Mouse (Mus musculus) WW6 (cell line): ENCODE data around the gene Parp9.
"Not testable (repeated sequence)": the region's sequence is repeated elsewhere in the genome, so short reads cannot be mapped to it uniquely, and the experiment has no call there.

Experiments used
- DNase-seq: peaks from one replicate; pipeline ENCODE4 v3.0.0-alpha.2; 2013; ENCODE audit warnings: low read depth, low spot score

Parp9 gene

DNA sequence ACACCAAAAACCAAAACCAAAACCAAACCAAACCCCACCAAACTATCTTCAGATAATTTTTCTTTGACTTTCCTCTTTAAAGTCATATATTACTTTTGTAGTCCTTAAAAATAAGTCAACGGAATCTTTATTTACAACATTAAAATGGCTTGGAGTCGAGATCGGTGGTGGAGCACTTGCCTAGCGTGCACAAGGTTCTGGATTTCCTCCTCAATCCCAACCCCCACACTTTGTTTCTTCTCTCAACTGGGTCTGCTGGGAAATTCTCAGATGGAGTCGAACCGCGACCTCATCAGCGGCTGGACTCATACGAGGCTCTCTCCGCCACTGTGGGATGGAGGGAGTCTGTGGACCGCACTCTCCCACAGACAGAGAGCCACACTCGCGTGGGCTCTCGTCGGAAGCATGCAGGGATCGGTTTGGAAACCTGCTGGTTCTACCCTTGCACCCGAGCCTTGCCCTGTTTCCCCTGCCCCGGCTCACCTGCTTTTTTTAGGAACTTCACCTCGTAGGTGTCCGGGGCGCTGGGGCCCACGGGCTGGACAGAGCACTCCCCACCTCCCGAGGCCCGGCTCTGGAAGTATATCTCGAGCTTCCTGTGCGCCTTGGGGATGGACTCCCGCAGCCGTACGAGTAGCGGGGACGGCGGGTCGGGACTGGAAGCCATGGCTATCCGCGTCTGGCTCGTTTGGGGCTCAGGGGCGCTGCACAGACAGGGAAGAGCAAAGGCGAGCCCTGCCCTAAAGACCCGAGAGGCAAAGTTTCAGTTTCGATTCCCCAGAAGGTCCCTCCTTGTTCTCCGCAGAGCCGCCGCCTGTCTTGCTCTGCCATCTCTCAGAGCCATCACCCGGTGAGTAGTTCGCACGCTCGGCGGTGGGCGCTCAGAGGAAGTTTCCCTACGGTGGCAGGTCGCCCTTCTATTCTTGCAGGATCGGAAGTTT lies at the start of gene Parp9, which contains the start of gene Dtx3l:
Gene Parp9, plus strand, starts transcription at position 260 of the 941 bp plus-strand sequence.
Gene Dtx3l, minus strand, starts transcription at position 941 of the 941 bp plus-strand sequence.
- DNase-seq, result no peak

DNA sequence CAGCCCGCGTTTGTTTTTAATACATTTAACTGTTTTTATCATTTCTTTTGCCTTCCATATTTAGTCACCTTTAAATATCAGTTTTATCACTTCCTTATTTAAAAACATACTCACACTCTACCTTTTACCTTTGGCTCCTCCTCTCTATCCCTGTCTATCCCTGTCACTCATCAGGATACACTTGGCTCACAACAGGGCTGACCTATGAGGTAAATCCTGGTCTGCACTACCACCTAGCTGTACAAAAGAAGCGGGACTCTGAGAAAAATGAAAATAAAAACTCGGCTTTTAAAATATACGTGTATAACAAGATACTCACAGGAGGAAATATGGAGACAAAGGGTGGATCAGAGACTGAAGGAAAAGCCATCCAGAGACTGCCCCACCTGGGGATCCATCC lies 49.4 kb upstream of the Parp9 start:
- no peak for DNase-seq

DNA sequence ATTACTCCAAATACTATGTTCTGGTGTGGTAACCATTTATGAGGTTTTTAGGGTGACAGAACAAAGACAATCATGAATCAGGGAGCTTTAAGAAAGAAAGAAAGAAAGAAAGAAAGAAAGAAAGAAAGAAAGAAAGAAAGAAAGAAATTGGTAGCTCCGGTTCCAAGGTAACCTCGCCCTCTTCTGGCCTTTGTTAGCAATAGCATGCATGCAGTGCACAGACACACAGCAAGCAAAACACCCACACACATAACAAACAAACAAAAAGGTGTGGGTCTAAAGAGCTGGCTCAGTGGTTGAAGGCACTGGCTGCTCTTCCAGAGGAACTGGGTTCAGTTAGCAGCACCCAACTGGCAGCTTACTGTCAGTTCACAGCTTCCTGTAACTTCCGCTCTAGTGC lies 47.6 kb upstream of the Parp9 start:
- DNase-seq, result no peak

DNA sequence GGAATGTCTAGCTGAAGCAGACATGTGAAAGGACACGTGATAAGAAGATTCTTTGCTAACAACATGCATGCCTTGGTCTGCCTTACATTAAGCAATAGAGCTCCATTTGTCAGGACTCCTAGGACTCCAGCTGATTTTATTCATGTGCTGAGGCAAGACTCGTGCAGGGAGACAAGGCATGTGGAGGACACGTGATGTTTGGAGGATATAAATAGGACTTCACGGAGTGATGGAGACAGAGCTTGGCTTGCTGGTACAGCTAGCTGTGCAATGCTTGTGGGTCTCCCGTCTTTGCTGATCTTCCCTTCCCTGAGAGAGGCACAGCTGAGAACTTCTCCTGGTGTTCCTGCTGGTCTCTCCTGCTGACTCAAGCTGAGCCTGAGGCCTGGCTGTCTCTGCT lies 46.7 kb upstream of the Parp9 start:
- DNase-seq, result not testable (repeated sequence)

DNA sequence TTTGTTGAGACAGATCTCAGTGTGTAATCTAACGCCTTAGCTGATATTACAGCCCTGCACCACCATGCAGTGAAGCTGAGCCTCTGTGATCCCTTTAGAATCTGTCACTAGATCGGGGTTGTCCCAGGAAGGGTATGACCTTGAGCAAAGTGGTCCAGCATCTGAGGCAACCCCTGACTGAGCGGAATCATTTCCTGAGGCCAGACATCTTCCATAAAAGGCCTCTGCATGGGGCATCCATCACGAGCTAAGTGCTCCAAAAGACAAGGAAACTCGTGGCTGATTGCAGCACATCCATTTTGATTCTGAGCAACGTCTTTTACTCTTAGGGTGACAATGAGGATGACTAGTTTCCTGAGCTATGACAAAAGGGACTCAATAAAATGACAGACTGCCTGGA lies 43.3 kb upstream of the Parp9 start:
- no peak for DNase-seq

DNA sequence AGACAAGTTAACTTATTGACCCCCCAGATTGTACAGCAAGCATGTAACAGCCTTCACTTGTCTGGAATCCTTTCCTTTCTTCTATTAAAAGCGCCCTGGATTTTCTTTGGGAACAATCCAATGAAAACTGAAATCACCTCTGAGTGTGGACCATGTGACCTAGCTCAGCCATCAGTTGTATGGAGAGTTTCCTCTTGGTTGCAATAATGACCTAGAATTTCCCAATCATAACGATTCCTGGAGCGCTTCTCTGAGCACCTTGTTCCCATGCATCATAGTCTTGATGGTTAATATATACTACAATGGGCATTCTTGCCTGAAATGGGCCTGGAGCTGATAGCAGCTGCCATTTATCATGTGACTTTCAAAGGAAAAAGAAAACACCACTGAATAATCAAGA lies 37.7 kb upstream of the Parp9 start:
- DNase-seq, result no peak

DNA sequence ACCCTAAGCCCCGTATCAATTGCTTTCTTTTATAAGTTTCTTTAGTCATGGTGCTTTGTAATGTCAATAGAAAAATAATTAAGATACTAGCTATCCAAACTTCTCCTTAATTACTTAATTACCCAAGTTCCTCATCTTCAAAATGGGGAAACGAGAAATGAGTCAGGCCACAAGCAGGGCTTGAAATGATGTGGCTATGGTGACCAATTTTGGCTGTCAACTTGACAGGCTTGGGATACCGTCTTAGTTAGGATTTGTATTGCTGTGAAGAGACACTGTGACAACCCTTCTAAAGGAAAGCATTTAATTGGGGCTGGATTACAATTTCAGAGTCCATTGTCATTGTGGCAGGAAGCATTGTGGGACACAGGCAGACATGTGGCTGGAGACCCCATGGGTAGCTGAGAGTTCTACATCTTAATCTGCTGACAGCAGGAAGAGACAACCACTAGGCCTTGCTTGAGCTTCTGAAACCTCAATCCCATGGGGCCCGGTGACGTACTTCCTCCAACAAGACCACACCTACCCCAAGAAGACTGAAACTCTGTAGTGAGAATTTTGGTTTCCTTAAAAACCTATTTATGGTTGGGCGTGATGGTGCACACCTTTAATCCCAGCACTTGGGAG lies 35.1 kb upstream of the Parp9 start:
- DNase-seq, result no peak

DNA sequence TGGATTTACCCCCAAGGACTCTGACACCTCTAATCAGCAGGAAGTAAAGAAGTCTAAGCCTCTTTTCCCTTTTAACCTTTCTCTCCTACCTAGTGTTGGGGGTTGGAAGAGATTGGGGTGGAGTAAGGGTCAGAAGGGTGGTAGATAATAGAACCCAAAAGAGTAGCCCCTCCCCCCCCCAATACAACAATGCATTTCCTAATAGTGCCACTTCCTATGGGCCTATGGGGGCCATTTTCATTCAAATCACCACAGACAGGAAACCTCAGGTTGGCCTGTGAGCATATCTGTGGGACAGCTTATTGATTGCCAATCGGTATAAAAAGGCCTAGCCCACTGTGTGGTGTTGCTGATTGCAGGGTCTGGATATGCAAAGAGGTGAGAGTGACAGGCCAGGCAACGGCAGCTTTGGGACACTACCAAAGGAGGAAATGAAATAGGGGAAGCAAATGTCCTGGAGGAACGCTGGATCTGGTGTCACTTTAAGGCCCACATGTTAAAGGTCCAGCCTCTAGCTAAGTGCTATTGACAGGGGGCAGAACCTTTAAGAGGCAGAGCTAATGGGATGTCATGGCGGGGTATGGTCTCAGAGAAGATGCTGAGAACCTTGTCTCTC lies 34.0 kb upstream of the Parp9 start:
- no peak for DNase-seq

DNA sequence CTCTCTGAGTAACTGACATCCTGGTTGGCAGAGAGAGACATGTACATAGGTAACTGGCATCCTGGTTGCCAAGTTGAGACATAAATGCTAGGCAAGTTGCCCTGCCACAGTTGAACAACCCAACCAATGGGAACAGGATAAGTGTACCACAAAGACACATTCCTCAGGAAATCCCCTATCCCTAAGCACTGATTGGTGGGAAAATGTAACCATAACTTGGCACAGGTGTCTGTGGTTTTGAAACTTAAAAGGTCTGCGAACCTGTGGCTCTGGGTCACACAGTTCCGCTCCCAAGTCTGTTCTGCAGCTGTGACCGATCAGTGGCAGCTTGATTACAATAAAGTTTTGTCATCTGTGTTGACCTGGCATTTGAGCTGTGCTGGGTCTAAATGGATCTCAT lies 32.9 kb upstream of the Parp9 start:
- no peak for DNase-seq

DNA sequence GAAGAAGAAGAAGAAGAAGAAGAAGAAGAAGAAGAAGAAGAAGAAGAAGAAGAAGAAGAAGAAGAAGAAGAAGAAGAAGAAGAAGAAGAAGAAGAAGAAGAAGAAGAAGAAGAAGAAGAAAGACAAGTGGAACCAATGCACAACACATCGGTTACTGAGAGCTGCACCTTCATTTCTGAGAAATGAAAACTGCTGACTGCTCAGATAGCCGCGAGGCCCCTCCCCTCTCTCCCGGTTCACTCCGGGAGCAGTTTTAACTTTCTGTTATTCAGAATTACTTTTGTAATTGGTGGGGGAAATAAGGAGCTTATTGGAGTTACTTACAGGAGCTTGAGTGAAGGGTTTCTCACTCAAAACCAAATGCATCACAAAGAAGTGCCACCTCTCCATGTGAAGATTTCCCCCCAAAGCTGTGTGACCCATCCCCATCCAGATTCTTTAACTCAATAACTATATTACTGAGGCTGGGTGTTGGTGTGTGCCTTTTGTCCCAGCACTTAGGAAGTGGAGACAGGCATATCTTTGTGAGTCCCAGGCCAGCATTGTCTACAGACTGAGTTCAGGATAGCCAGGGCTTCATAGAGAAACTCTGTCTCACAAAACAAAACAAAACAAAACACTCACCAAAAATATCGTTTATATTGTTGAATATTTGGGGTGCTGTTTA lies 32.3 kb upstream of the Parp9 start:
- no peak for DNase-seq

DNA sequence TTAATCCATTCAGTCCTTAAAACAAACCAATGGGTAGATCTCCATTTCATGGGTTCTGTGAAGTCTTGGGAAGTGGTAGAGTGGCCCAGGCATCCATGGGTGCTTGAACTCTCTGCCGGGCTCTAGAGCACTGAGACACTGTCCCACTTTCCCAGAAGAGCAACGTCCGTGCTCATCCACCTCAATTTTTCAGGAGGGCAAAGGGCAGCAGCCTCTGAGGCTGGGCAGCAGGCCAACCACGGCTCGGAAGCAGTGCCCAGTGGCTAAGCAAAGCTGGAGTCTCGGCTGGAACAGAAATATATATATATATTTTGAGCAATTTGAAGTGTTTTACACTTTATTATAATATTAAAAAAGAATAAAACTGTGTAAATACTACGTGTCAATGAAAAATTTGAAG lies 31.4 kb upstream of the Parp9 start:
- DNase-seq, result no peak

DNA sequence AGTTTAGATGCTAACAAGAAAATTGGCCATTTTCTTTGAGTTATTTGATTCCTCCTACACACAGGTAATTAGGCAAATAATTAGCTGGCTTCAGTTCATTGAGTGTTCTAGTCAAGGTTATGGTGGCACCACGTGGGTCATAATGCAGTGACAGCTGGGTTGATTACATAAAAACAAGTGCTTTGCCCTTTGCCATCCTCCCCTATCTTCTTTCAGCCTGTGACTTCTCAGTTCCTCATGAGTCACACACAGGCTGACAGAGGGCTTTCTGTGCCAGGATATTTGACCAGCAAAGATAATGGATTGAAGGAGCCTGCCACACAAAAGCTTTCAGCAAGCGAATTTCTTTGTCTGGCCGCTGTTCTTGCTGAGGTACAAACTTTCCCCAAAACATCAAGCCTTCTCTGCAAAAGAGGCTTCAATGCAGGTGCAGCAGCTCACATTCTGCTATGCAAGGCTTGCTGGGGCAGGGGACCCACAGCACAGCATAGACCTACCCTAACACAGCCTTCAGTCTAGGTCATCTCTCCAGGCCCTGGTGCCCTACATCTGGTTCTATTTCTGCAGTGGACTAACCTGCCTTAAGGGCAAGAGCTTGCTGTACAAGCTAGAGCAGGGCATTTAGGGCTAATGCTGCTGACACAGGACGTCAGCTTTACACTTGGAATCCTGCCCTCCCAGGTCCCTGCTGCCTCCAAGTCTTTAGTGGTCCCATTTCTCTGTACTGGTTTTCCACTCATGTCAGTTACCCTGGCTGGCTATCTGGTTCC lies 30.7 kb upstream of the Parp9 start:
- DNase-seq, result no peak

DNA sequence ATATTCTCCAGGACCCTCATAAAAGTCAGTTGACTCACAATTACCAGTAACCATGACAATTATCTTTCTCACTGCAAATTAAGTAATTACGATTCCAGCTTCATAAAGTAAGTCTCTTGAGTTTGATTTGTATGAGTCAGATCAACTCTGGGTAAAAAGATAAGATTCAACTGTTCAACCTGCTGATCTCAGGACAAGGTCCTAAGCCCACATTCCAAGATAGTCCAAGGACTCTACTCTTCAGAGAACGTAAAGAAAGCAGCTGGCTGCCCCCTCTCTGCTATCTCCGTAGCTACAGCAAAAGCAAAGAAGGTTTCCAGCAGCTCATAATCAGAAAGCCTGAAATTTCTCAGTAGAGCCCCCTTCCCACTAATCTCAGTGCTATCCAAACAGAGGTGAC lies 26.8 kb upstream of the Parp9 start:
- no peak for DNase-seq

DNA sequence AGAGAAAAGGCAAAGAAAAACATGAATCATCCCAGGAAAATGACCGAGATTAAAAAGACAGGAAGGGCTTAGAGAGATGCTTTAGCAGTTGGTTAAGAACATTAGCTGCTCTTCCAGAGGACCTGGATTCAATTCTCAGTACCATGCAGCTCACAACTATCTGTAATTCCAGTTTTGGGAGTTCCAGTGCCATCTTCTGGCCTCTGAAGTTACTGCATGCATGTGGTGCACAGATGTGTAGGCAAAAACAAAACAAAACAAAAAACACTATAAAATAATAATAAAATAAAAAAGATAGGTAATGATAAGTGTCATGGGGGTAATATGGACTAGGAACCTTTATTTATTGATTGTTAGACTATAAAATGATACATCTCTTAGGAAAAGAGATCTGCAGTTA lies 24.7 kb upstream of the Parp9 start:
- no peak for DNase-seq

DNA sequence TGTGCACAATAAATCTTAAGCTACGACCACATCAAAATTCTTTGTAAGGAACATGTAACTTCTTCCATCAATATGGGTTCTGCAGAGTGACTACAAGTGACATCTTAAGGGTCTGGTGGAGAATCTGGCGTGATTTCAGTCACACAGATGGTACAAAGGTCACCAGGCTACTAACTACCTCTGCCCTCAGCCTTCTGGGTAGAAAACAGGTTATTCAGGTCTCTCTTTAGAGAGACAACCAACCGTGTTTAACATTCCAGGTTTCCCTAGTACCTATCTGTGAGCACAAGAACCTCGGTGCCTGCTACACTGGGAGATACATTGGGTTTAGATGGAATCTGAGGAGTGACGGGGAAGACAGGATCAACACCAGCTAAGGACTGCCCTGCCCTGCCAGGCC lies 24.0 kb upstream of the Parp9 start:
- no peak for DNase-seq

DNA sequence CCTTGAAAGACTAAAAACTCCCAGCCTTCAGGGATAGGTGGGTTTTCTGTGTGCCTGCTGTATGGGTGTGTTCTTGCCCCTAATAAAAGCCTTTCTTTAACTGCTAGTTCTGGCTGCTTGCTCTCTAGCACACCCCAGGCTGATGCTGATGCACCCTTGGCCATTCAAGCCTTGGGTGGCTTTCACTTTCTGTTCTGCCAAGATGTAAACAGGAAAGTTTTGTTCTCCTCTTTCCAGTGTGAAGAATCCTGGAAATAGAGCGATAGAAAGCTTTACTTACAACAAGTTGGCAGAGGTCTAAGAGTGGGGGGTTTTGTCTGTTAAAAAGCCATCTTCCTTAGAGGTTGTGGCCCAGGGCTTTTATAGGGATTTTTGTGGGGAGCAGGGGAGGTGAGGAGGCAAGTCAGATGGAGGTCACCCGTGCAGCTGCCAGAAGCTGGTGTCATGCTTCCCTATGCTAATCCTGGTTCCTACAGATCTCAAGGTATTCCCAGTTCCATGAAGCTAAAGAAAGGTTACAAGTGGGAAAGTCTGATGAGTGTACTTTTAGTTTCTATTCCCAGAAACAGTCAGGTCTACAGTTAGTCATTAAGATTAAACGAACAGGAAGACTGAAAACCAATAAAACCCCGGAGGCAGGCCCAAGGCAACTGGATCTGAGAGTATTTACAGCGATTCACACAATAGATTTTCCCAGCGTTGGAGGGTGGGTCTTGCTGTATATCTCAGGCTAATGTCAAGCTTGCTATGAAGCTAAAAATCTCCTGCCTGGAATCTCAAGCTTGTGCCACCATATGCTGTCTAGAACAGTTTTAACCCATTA lies 19.3 kb upstream of the Parp9 start:
- no peak for DNase-seq

DNA sequence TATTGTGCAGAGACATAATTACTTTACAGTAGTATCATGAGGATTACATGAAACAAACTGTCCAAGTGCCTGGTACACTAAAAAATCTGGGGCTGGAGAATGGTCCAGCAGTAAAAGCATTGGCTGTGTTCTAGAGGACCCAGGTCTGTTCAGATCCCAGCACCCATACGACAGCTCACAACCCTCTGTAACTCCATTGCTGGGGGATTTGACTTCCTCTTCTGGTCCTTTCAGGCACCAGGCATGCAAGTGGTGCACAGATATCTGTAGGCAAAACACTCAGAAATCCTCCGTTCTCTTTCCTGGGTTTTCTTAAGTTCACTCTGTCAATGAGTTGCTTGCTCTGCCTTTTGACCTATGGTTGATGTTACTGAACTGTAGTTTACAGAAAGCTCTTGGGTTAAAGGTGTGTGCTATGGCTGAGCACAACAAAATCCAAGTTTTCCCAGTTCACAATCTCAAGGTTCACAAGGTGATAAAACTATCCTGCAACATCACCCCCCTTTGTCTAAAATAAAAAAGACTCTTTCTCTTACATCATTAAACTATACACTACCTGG lies 16.5 kb upstream of the Parp9 start:
- DNase-seq, result no peak

DNA sequence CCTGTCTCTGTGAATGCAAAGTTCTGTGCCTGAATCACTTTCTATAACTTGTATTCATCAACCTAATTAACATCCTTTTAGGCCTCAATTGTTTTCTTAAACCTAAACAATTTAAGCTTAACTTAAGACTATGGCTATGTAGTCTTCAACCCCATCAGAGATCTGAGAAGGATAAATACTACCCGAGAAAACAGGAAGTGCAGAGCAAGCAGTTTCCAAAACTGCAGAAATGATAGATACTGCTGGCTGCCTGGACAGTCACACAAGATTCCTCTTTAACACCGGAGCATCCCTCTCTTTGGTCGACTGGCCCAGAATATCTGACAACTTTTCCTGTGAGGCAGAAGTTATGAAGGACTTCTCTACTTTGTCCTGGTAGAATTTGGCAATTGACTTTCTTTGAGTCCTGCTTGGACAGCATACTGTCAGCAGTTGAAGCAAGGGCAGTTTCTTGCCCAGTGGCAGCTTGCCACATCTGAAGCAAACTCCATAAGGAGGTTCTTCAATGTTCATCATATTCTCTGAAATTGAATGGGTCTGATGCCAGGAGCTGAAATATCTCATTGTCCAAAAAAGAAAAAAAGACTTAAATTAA lies 15.9 kb upstream of the Parp9 start:
- DNase-seq, result no peak

DNA sequence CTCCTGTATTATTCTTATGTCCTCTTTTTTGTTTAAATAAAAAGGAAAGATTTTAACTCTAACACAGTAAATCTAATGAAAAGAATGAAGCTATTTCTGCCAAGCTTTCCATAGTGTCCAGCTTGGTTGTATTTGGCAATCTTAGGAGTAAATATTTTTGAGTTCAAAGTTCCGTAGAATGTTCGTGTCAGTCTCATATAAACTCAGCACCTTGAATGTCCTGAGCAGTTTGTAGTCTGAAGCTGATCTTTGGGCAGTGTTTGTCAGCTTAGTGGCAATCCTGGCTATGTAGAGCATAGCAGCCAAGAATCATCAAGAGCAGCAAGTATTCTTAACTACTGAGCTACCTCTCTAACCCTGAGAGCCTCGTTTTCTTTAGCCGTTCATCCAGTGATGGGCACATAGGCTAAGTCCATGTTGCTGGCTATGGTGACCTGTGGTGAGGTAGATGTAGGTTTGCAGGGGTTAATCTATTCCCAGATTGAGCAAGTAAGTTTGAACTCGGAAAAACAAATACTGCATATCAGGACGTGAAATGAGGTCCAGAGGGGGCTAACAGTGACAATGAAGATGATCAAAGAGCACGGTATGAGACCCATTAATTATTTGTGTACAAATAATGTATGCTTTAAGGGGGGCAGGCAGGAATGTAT lies 14.6 kb upstream of the Parp9 start:
- DNase-seq, result no peak
